Mouse (Mus musculus) adrenal gland, postnatal 14 days (tissue): ENCODE measurements at regions not wholly inside any gene's neighbourhood (a gene's known extent, or its start where the extent isn't known, plus 50 kb on each side); places are given as distances from the start of the nearest gene placed in this dataset.

Source experiments
- DNase-seq: peaks from one replicate; pipeline ENCODE4 v3.0.0; 2021; ENCODE audit warnings: mixed read lengths

GRCm38 (mm10) chr8:127811338-127811737, 547.1 kb upstream of the Nrp1 start:
- DNase-seq, result no peak

- DNase-seq, result no peak
Measured at GRCm38 (mm10) chr8:127814785-127815523, 543.5 kb upstream of the Nrp1 start.

GRCm38 (mm10) chr8:127820741-127821170, 537.6 kb upstream of the Nrp1 start:
- no peak for DNase-seq

GRCm38 (mm10) chr8:127821646-127822045, 536.8 kb upstream of the Nrp1 start:
- no peak for DNase-seq

GRCm38 (mm10) chr8:127825041-127825440, 533.4 kb upstream of the Nrp1 start:
- DNase-seq, result no peak

GRCm38 (mm10) chr8:127827826-127828225, 530.6 kb upstream of the Nrp1 start:
- no peak for DNase-seq

- DNase-seq, result no peak
Measured at GRCm38 (mm10) chr8:127829659-127830058, 528.7 kb upstream of the Nrp1 start.

- DNase-seq, result no peak
Measured at GRCm38 (mm10) chr8:127834006-127834405, 524.4 kb upstream of the Nrp1 start.

- DNase-seq, result peak; percentile 22
Measured at GRCm38 (mm10) chr8:127836410-127837206, 521.8 kb upstream of the Nrp1 start.

GRCm38 (mm10) chr8:127838311-127838710, 520.1 kb upstream of the Nrp1 start:
- no peak for DNase-seq

- DNase-seq, result no peak
Measured at GRCm38 (mm10) chr8:127847332-127848018, 510.9 kb upstream of the Nrp1 start.

GRCm38 (mm10) chr8:127849926-127850325, 508.5 kb upstream of the Nrp1 start:
- no peak for DNase-seq

- DNase-seq, result no peak
Measured at GRCm38 (mm10) chr8:127855653-127856300, 502.6 kb upstream of the Nrp1 start.

GRCm38 (mm10) chr8:127856351-127857135, 501.9 kb upstream of the Nrp1 start:
- DNase-seq, result peak; percentile 26

- DNase-seq, result peak; percentile 32
Measured at GRCm38 (mm10) chr8:127859036-127859435, 499.4 kb upstream of the Nrp1 start.

- no peak for DNase-seq
Measured at GRCm38 (mm10) chr8:127860376-127860775, 498.0 kb upstream of the Nrp1 start.

GRCm38 (mm10) chr8:127860891-127861290, 497.5 kb upstream of the Nrp1 start:
- no peak for DNase-seq

GRCm38 (mm10) chr8:127884641-127885040, 473.8 kb upstream of the Nrp1 start:
- DNase-seq, result no peak

GRCm38 (mm10) chr8:127885211-127885610, 473.2 kb upstream of the Nrp1 start:
- no peak for DNase-seq

- DNase-seq, result no peak
Measured at GRCm38 (mm10) chr8:127885831-127886230, 472.6 kb upstream of the Nrp1 start.

- peak; percentile 7 for DNase-seq
Measured at GRCm38 (mm10) chr8:127890729-127891128, 467.7 kb upstream of the Nrp1 start.

- no peak for DNase-seq
Measured at GRCm38 (mm10) chr8:127894284-127894683, 464.1 kb upstream of the Nrp1 start.
